Mouse (Mus musculus): ENCODE measurements around the gene Cul9. TPM values are rescaled to one million over a fixed set of nuclear protein-coding genes. Genes with fewer than 3 reads are reported as not detected.

Gene Cul9
- 2.5 and 4.4 TPM in 2 replicates for polyA plus RNA-seq (2014; fragmentation: Nextera tagmentation; extraction: Ambion mirVana)

- peak within 1 kb of the TSS; percentile 56 for H3K4me3 ChIP-seq (ENCODE audit: low read depth, low read length)
- peak within 1 kb of the TSS; percentile 35; the same call in 1 of the 2 replicates for H3K27ac ChIP-seq (ENCODE audit: low read depth, low read length)
- 3% methylated on average over 49 of the region's 49 CpGs for WGBS (ENCODE audit: insufficient replicate concordance)
- peaks cover 19% of the 10 kb centered on the region for H3K36me3 ChIP-seq (ENCODE audit: control insufficient read depth, insufficient read depth, low read length)
- peak; percentile 43; the same call in 1 of the 2 replicates for ATAC-seq (replicated peaks; ENCODE audit: insufficient number of reproducible peaks, low FRiP score, low TSS enrichment)
- H3K4me1 ChIP-seq (ENCODE audit: control insufficient read depth, insufficient read depth, low read length) = peaks cover 24% of the 10 kb centered on the region
- H3K4me2 ChIP-seq = peak within 1 kb of the TSS; percentile 81
- no peaks in the 10 kb centered on the region for H3K9me3 ChIP-seq (replicated peaks; ENCODE audit: control insufficient read depth, low read length)
- H3K27me3 ChIP-seq (ENCODE audit: control insufficient read depth, insufficient read depth, low read length) = 0 out of 2 replicates have a peak, but pooled peaks cover 2% of the 10 kb centered on the region
- H3K9ac ChIP-seq (ENCODE audit: low read depth, low read length) = peak within 1 kb of the TSS; percentile 73
Observed at GRCm38 (mm10) chr17:46545813-46546564, at the start of gene Cul9. Gene Cul9, minus strand, starts transcription at chr17:46546388.

GRCm38 (mm10) chr17:46595336-46595735, 49.1 kb upstream of the Cul9 start:
- peaks cover 16% of the 10 kb centered on the region; the same call in 1 of the 2 replicates for H3K4me1 ChIP-seq (ENCODE audit: control insufficient read depth, insufficient read depth, low read length)
- H3K27me3 ChIP-seq (ENCODE audit: control insufficient read depth, insufficient read depth, low read length) = no peaks in the 10 kb centered on the region
- no peak overlapping the region for H3K4me3 ChIP-seq (ENCODE audit: low read depth, low read length)
- 72% methylated on average over 6 of the region's 6 CpGs for WGBS (ENCODE audit: insufficient replicate concordance)
- H3K4me2 ChIP-seq = no peak overlapping the region
- peak overlapping the region; percentile 70 for H3K27ac ChIP-seq (ENCODE audit: low read depth, low read length)
- 0 out of 2 replicates have a peak overlapping the region, but pooled peaks have one; percentile 12 for H3K9ac ChIP-seq (ENCODE audit: low read depth, low read length)
- H3K36me3 ChIP-seq (ENCODE audit: control insufficient read depth, insufficient read depth, low read length) = peaks cover 8% of the 10 kb centered on the region; the same call in 1 of the 2 replicates
- no peak for ATAC-seq (replicated peaks; ENCODE audit: insufficient number of reproducible peaks, low FRiP score, low TSS enrichment)
- no peaks in the 10 kb centered on the region for H3K9me3 ChIP-seq (replicated peaks; ENCODE audit: control insufficient read depth, low read length)

GRCm38 (mm10) chr17:46594606-46595005, 48.4 kb upstream of the Cul9 start:
- Histone ChIP-seq H3K4me2 (no peak overlapping the region; the same call in 1 of the 2 replicates), H3K27ac (ENCODE audit: low read depth, low read length) (peak overlapping the region; percentile 70), H3K36me3 (ENCODE audit: control insufficient read depth, insufficient read depth, low read length) (peaks cover 11% of the 10 kb centered on the region; the same call in 1 of the 2 replicates), H3K27me3 (ENCODE audit: control insufficient read depth, insufficient read depth, low read length) (no peaks in the 10 kb centered on the region), H3K4me3 (ENCODE audit: low read depth, low read length) (no peak overlapping the region), H3K4me1 (ENCODE audit: control insufficient read depth, insufficient read depth, low read length) (peaks cover 16% of the 10 kb centered on the region; the same call in 1 of the 2 replicates), H3K9ac (ENCODE audit: low read depth, low read length) (peak overlapping the region; percentile 28; the same call in 1 of the 2 replicates), H3K9me3 (replicated peaks; ENCODE audit: control insufficient read depth, low read length) (no peaks in the 10 kb centered on the region)
- ATAC-seq (replicated peaks; ENCODE audit: insufficient number of reproducible peaks, low FRiP score, low TSS enrichment) = peak; percentile 43; the same call in 1 of the 2 replicates
- WGBS (ENCODE audit: insufficient replicate concordance) = 26% methylated on average over 9 of the region's 9 CpGs

- Histone ChIP-seq H3K4me1 (ENCODE audit: control insufficient read depth, insufficient read depth, low read length) (peaks cover 16% of the 10 kb centered on the region; the same call in 1 of the 2 replicates), H3K9me3 (replicated peaks; ENCODE audit: control insufficient read depth, low read length) (no peaks in the 10 kb centered on the region), H3K9ac (ENCODE audit: low read depth, low read length) (no peak overlapping the region), H3K4me2 (no peak overlapping the region), H3K27me3 (ENCODE audit: control insufficient read depth, insufficient read depth, low read length) (no peaks in the 10 kb centered on the region), H3K36me3 (ENCODE audit: control insufficient read depth, insufficient read depth, low read length) (peaks cover 18% of the 10 kb centered on the region; the same call in 1 of the 2 replicates), H3K27ac (ENCODE audit: low read depth, low read length) (no peak overlapping the region), H3K4me3 (ENCODE audit: low read depth, low read length) (no peak overlapping the region)
- no peak for ATAC-seq (replicated peaks; ENCODE audit: insufficient number of reproducible peaks, low FRiP score, low TSS enrichment)
- 91% methylated on average over 4 of the region's 4 CpGs for WGBS (ENCODE audit: insufficient replicate concordance)
Observed at GRCm38 (mm10) chr17:46593124-46593523, 46.9 kb upstream of the Cul9 start.

- H3K36me3 ChIP-seq (ENCODE audit: control insufficient read depth, insufficient read depth, low read length) = peaks cover 21% of the 10 kb centered on the region
- H3K4me3 ChIP-seq (ENCODE audit: low read depth, low read length) = no peak overlapping the region
- H3K27me3 ChIP-seq (ENCODE audit: control insufficient read depth, insufficient read depth, low read length) = no peaks in the 10 kb centered on the region
- H3K9ac ChIP-seq (ENCODE audit: low read depth, low read length) = no peak overlapping the region
- H3K4me1 ChIP-seq (ENCODE audit: control insufficient read depth, insufficient read depth, low read length) = peaks cover 16% of the 10 kb centered on the region; the same call in 1 of the 2 replicates
- no peak for ATAC-seq (replicated peaks; ENCODE audit: insufficient number of reproducible peaks, low FRiP score, low TSS enrichment)
- no peak overlapping the region for H3K27ac ChIP-seq (ENCODE audit: low read depth, low read length)
- 87% methylated on average over 19 of the region's 19 CpGs for WGBS (ENCODE audit: insufficient replicate concordance)
- no peak overlapping the region for H3K4me2 ChIP-seq
- H3K9me3 ChIP-seq (replicated peaks; ENCODE audit: control insufficient read depth, low read length) = no peaks in the 10 kb centered on the region
Observed at GRCm38 (mm10) chr17:46591406-46591805, 45.2 kb upstream of the Cul9 start.

GRCm38 (mm10) chr17:46590439-46590838, 44.3 kb upstream of the Cul9 start:
- H3K4me1 ChIP-seq (ENCODE audit: control insufficient read depth, insufficient read depth, low read length) = peaks cover 16% of the 10 kb centered on the region; the same call in 1 of the 2 replicates
- H3K4me2 ChIP-seq = no peak overlapping the region
- WGBS (ENCODE audit: insufficient replicate concordance) = 90% methylated on average over 7 of the region's 7 CpGs
- no peaks in the 10 kb centered on the region for H3K9me3 ChIP-seq (replicated peaks; ENCODE audit: control insufficient read depth, low read length)
- H3K9ac ChIP-seq (ENCODE audit: low read depth, low read length) = no peak overlapping the region
- H3K36me3 ChIP-seq (ENCODE audit: control insufficient read depth, insufficient read depth, low read length) = peaks cover 24% of the 10 kb centered on the region
- no peak overlapping the region for H3K27ac ChIP-seq (ENCODE audit: low read depth, low read length)
- ATAC-seq (replicated peaks; ENCODE audit: insufficient number of reproducible peaks, low FRiP score, low TSS enrichment) = no peak
- H3K4me3 ChIP-seq (ENCODE audit: low read depth, low read length) = no peak overlapping the region
- H3K27me3 ChIP-seq (ENCODE audit: control insufficient read depth, insufficient read depth, low read length) = no peaks in the 10 kb centered on the region

GRCm38 (mm10) chr17:46589635-46590314, 43.6 kb upstream of the Cul9 start:
- Histone ChIP-seq H3K9ac (ENCODE audit: low read depth, low read length) (no peak overlapping the region), H3K9me3 (replicated peaks; ENCODE audit: control insufficient read depth, low read length) (no peaks in the 10 kb centered on the region), H3K4me3 (ENCODE audit: low read depth, low read length) (no peak overlapping the region), H3K27ac (ENCODE audit: low read depth, low read length) (no peak overlapping the region), H3K4me1 (ENCODE audit: control insufficient read depth, insufficient read depth, low read length) (peaks cover 10% of the 10 kb centered on the region; the same call in 1 of the 2 replicates), H3K4me2 (no peak overlapping the region), H3K27me3 (ENCODE audit: control insufficient read depth, insufficient read depth, low read length) (no peaks in the 10 kb centered on the region), H3K36me3 (ENCODE audit: control insufficient read depth, insufficient read depth, low read length) (peaks cover 27% of the 10 kb centered on the region)
- 84% methylated on average over 16 of the region's 16 CpGs for WGBS (ENCODE audit: insufficient replicate concordance)
- ATAC-seq (replicated peaks; ENCODE audit: insufficient number of reproducible peaks, low FRiP score, low TSS enrichment) = no peak

GRCm38 (mm10) chr17:46588913-46589312, 42.7 kb upstream of the Cul9 start:
- Histone ChIP-seq H3K9me3 (replicated peaks; ENCODE audit: control insufficient read depth, low read length) (no peaks in the 10 kb centered on the region), H3K4me1 (ENCODE audit: control insufficient read depth, insufficient read depth, low read length) (0 out of 2 replicates have a peak, but pooled peaks cover 5% of the 10 kb centered on the region), H3K4me3 (ENCODE audit: low read depth, low read length) (no peak overlapping the region), H3K27me3 (ENCODE audit: control insufficient read depth, insufficient read depth, low read length) (no peaks in the 10 kb centered on the region), H3K4me2 (no peak overlapping the region), H3K27ac (ENCODE audit: low read depth, low read length) (no peak overlapping the region), H3K36me3 (ENCODE audit: control insufficient read depth, insufficient read depth, low read length) (peaks cover 29% of the 10 kb centered on the region), H3K9ac (ENCODE audit: low read depth, low read length) (no peak overlapping the region)
- WGBS (ENCODE audit: insufficient replicate concordance) = 78% methylated on average over 6 of the region's 6 CpGs
- ATAC-seq (replicated peaks; ENCODE audit: insufficient number of reproducible peaks, low FRiP score, low TSS enrichment) = no peak

Data from heart, embryonic 11.5 days (tissue).